ENCODE assay signal across 9 mouse cellular contexts in genomic region chr19:3923586-3923985, GRCm38 (mm10). TPM values are rescaled to one million over a fixed set of nuclear protein-coding genes. Genes with fewer than 3 reads are reported as not detected.
DNase-seq lines count a peak whose midpoint lies in the region; ATAC-seq and TF ChIP-seq lines count a peak whose summit lies in the region.
"Had no signal": no experiment of that assay in that cellular context is flagged by ENCODE, and none has a peak within 500 bp of the region (broad histone marks: within the 10 kb centered on the region; RNA-seq: fewer than 3 reads in every experiment).

No protein-coding gene starts in this region.

- 0 out of 2 replicates have a peak overlapping the region, but pooled peaks have one; percentile 23 for H3K27ac ChIP-seq in hindbrain, embryonic 13.5 days
- H3K27ac ChIP-seq in hindbrain, embryonic 14.5 days, result no peak overlapping the region
- peak overlapping the region; percentile 78 for H3K27ac ChIP-seq in bone marrow, adult 2 months (ENCODE audit: control insufficient read depth, insufficient read depth, low read depth, low read length, poor library complexity)
- H3K27ac ChIP-seq in intestine, embryonic 14.5 days (ENCODE audit: low read depth), result 0 out of 2 replicates have a peak overlapping the region, but pooled peaks have one; percentile 34
- no peak overlapping the region for H3K27ac ChIP-seq in forebrain, embryonic 14.5 days (ENCODE audit: low read depth, low read length)

- no peak for TF ChIP-seq CTCF in bone marrow, adult 2 months (IDR thresholded peaks at IDR 0.05; ENCODE audit: control insufficient read depth, insufficient read depth, low read length)

- ATAC-seq in hindbrain, embryonic 13.5 days (ENCODE audit: low FRiP score), result no peak
- no peak for ATAC-seq in hindbrain, embryonic 14.5 days (ENCODE audit: low FRiP score)
- no peak for ATAC-seq in intestine, embryonic 14.5 days (replicated peaks; ENCODE audit: low FRiP score, low TSS enrichment, low read depth)
- ATAC-seq in megakaryocyte progenitor cell, adult 5-6 weeks (replicated peaks; ENCODE audit: poor library complexity), result peak; percentile 36; the same call in 1 of the 2 replicates
- ATAC-seq in forebrain, embryonic 14.5 days, result no peak

- H3K9ac ChIP-seq in hindbrain, embryonic 13.5 days, result no peak overlapping the region
- H3K9ac ChIP-seq in hindbrain, embryonic 14.5 days, result no peak overlapping the region
- no peak overlapping the region for H3K9ac ChIP-seq in intestine, embryonic 14.5 days (ENCODE audit: low read length)
- H3K9ac ChIP-seq in forebrain, embryonic 14.5 days (ENCODE audit: low read length), result no peak overlapping the region

- no peaks in the 10 kb centered on the region for H3K9me3 ChIP-seq in hindbrain, embryonic 13.5 days
- no peaks in the 10 kb centered on the region for H3K9me3 ChIP-seq in hindbrain, embryonic 14.5 days (ENCODE audit: control insufficient read depth, low read length)
- no peaks in the 10 kb centered on the region for H3K9me3 ChIP-seq in intestine, embryonic 14.5 days (ENCODE audit: control insufficient read depth, low read length)
- no peaks in the 10 kb centered on the region for H3K9me3 ChIP-seq in forebrain, embryonic 14.5 days (replicated peaks; ENCODE audit: control insufficient read depth, low read length)

- peak; percentile 58; the same call in 1 of the 2 replicates for TF ChIP-seq POLR2A in bone marrow, adult 2 months (IDR thresholded peaks at IDR 0.05; ENCODE audit: borderline replicate concordance, control insufficient read depth, low read depth, low read length)

- 53% methylated on average over 13 of the region's 13 CpGs for WGBS in hindbrain, embryonic 13.5 days
- 57% methylated on average over 13 of the region's 13 CpGs for WGBS in hindbrain, embryonic 14.5 days
- 25% methylated on average over 13 of the region's 13 CpGs for WGBS in bone marrow, adult 2 months
- WGBS in intestine, embryonic 14.5 days, result 50% methylated on average over 13 of the region's 13 CpGs
- 71% methylated on average over 13 of the region's 13 CpGs for WGBS in forebrain, embryonic 14.5 days

- intact Hi-C loops in left cerebral cortex, postnatal 4 days (cut with DNase I), result no loop called here

- no peak for DNase-seq in hindbrain, embryonic 14.5 days (ENCODE audit: low spot score)
- no peak for DNase-seq in intestine, embryonic 14.5 days (ENCODE audit: low spot score)
- no peak for DNase-seq in urinary bladder, postnatal 25 days (ENCODE audit: low spot score)
- DNase-seq in forebrain, embryonic 14.5 days (ENCODE audit: low spot score), result no peak
- no peak for DNase-seq in left cerebral cortex, postnatal 4 days

- H3K4me3 ChIP-seq in hindbrain, embryonic 13.5 days, result no peak overlapping the region
- H3K4me3 ChIP-seq in hindbrain, embryonic 14.5 days (replicated peaks; ENCODE audit: low read length), result no peak overlapping the region
- no peak overlapping the region for H3K4me3 ChIP-seq in bone marrow, adult 2 months (replicated peaks; ENCODE audit: control insufficient read depth, low read depth, low read length)
- no peak overlapping the region for H3K4me3 ChIP-seq in intestine, embryonic 14.5 days (ENCODE audit: low read depth, low read length)
- H3K4me3 ChIP-seq in forebrain, embryonic 14.5 days (ENCODE audit: low read depth, low read length), result no peak overlapping the region
- H3K4me3 ChIP-seq: erythroblast, embryonic 14.5 days had no signal

- 0 out of 2 replicates have a peak, but pooled peaks cover 3% of the 10 kb centered on the region for H3K4me1 ChIP-seq in hindbrain, embryonic 13.5 days (replicated peaks)
- H3K4me1 ChIP-seq in hindbrain, embryonic 14.5 days (replicated peaks; ENCODE audit: control insufficient read depth, insufficient read depth, low read length), result no peaks in the 10 kb centered on the region
- peaks cover 14% of the 10 kb centered on the region for H3K4me1 ChIP-seq in bone marrow, adult 2 months (ENCODE audit: control insufficient read depth, insufficient read depth, low read length)
- no peaks in the 10 kb centered on the region; the same call in 1 of the 2 replicates for H3K4me1 ChIP-seq in intestine, embryonic 14.5 days (replicated peaks; ENCODE audit: control insufficient read depth, insufficient read depth, low read length)
- no peaks in the 10 kb centered on the region for H3K4me1 ChIP-seq in forebrain, embryonic 14.5 days (ENCODE audit: control insufficient read depth, insufficient read depth, low read length)

- no peak overlapping the region for H3K4me2 ChIP-seq in hindbrain, embryonic 13.5 days
- no peak overlapping the region for H3K4me2 ChIP-seq in hindbrain, embryonic 14.5 days (replicated peaks)
- H3K4me2 ChIP-seq in intestine, embryonic 14.5 days (ENCODE audit: low read length), result no peak overlapping the region
- no peak overlapping the region for H3K4me2 ChIP-seq in forebrain, embryonic 14.5 days (ENCODE audit: low read length)

- no peaks in the 10 kb centered on the region for H3K36me3 ChIP-seq in hindbrain, embryonic 13.5 days
- no peaks in the 10 kb centered on the region for H3K36me3 ChIP-seq in hindbrain, embryonic 14.5 days (replicated peaks; ENCODE audit: control insufficient read depth, insufficient read depth)
- no peaks in the 10 kb centered on the region for H3K36me3 ChIP-seq in intestine, embryonic 14.5 days (ENCODE audit: control insufficient read depth, insufficient read depth, low read length)
- H3K36me3 ChIP-seq in forebrain, embryonic 14.5 days (ENCODE audit: control insufficient read depth, insufficient read depth, low read length), result no peaks in the 10 kb centered on the region

- no peaks in the 10 kb centered on the region for H3K27me3 ChIP-seq in hindbrain, embryonic 13.5 days
- H3K27me3 ChIP-seq in hindbrain, embryonic 14.5 days (ENCODE audit: control insufficient read depth, insufficient read depth, low read length), result no peaks in the 10 kb centered on the region
- no peaks in the 10 kb centered on the region for H3K27me3 ChIP-seq in intestine, embryonic 14.5 days (replicated peaks; ENCODE audit: control insufficient read depth, insufficient read depth, low read length)
- H3K27me3 ChIP-seq in forebrain, embryonic 14.5 days (replicated peaks; ENCODE audit: control insufficient read depth, insufficient read depth, low read length), result no peaks in the 10 kb centered on the region

RNA-seq across cellular contexts. Expression of gene Aldh3b1, which starts 6.0 kb away (rescaled TPM):
- 1.9 and 2.1 TPM in 2 replicates for polyA plus RNA-seq in hindbrain, embryonic 13.5 days (2015; fragmentation: Nextera tagmentation; extraction: Ambion mirVana)
- 2.4 and 3.3 TPM in 2 replicates for polyA plus RNA-seq in hindbrain, embryonic 14.5 days (2014; fragmentation: Nextera tagmentation; extraction: Ambion mirVana)
- 12.7 and 47.1 TPM in 2 replicates for polyA plus RNA-seq in bone marrow, adult 2 months (2011; ENCODE audit: insufficient read depth, insufficient read length, low replicate concordance, missing spikeins)
- 1.9 and 2.3 TPM in 2 replicates for polyA plus RNA-seq in intestine, embryonic 14.5 days (2014; fragmentation: Nextera tagmentation; extraction: Ambion mirVana)
- 5.0 and 6.9 TPM in 2 replicates for total RNA-seq in megakaryocyte progenitor cell, adult 5-6 weeks (2015)
- 10.5 and 12.6 TPM in 2 replicates for total RNA-seq in megakaryocyte progenitor cell, adult 5-6 weeks (2017)
- polyA plus RNA-seq in forebrain, embryonic 14.5 days (2014; fragmentation: Nextera tagmentation; extraction: Ambion mirVana), result 1.9 and 2.0 TPM in 2 replicates
- total RNA-seq in left cerebral cortex, postnatal 4 days (2021), result 1 to 10 TPM; 1.5 to 1.9 TPM
- polyA plus RNA-seq: erythroblast, embryonic 14.5 days had no signal

RNA-seq across cellular contexts. Expression of gene Ndufs8, which starts 11.0 kb away (rescaled TPM):
- 261 and 264 TPM in 2 replicates for polyA plus RNA-seq in hindbrain, embryonic 13.5 days (2015; fragmentation: Nextera tagmentation; extraction: Ambion mirVana)
- polyA plus RNA-seq in hindbrain, embryonic 14.5 days (2014; fragmentation: Nextera tagmentation; extraction: Ambion mirVana), result 310 and 332 TPM in 2 replicates
- polyA plus RNA-seq in bone marrow, adult 2 months (2011; ENCODE audit: insufficient read depth, insufficient read length, low replicate concordance, missing spikeins), result 41.6 and 58.3 TPM in 2 replicates
- polyA plus RNA-seq in intestine, embryonic 14.5 days (2014; fragmentation: Nextera tagmentation; extraction: Ambion mirVana), result 374 and 390 TPM in 2 replicates
- 239 and 257 TPM in 2 replicates for total RNA-seq in megakaryocyte progenitor cell, adult 5-6 weeks (2015)
- 65.6 and 86.1 TPM in 2 replicates for total RNA-seq in megakaryocyte progenitor cell, adult 5-6 weeks (2017)
- polyA plus RNA-seq in forebrain, embryonic 14.5 days (2014; fragmentation: Nextera tagmentation; extraction: Ambion mirVana), result 243 and 301 TPM in 2 replicates
- total RNA-seq in left cerebral cortex, postnatal 4 days (2021), result 100 to 1,000 TPM in 1 of 2 experiments, 10 to 100 TPM in 1; 94.0 to 102 TPM

RNA-seq across cellular contexts. Expression of gene Unc93b1, which starts 11.4 kb away (rescaled TPM):
- 10.1 and 13.2 TPM in 2 replicates for polyA plus RNA-seq in hindbrain, embryonic 13.5 days (2015; fragmentation: Nextera tagmentation; extraction: Ambion mirVana)
- polyA plus RNA-seq in hindbrain, embryonic 14.5 days (2014; fragmentation: Nextera tagmentation; extraction: Ambion mirVana), result 9.7 and 10.4 TPM in 2 replicates
- 80.1 and 177 TPM in 2 replicates for polyA plus RNA-seq in bone marrow, adult 2 months (2011; ENCODE audit: insufficient read depth, insufficient read length, low replicate concordance, missing spikeins)
- polyA plus RNA-seq in intestine, embryonic 14.5 days (2014; fragmentation: Nextera tagmentation; extraction: Ambion mirVana), result 14.4 and 16.0 TPM in 2 replicates
- total RNA-seq in megakaryocyte progenitor cell, adult 5-6 weeks (2015), result 95.9 and 111 TPM in 2 replicates
- total RNA-seq in megakaryocyte progenitor cell, adult 5-6 weeks (2017), result 175 and 202 TPM in 2 replicates
- 7.5 and 9.4 TPM in 2 replicates for polyA plus RNA-seq in forebrain, embryonic 14.5 days (2014; fragmentation: Nextera tagmentation; extraction: Ambion mirVana)
- total RNA-seq in left cerebral cortex, postnatal 4 days (2021), result 1 to 10 TPM; 6.4 to 8.9 TPM

RNA-seq across cellular contexts. Expression of gene Tcirg1, which starts 16.7 kb away (rescaled TPM):
- 15.0 and 15.8 TPM in 2 replicates for polyA plus RNA-seq in hindbrain, embryonic 13.5 days (2015; fragmentation: Nextera tagmentation; extraction: Ambion mirVana)
- polyA plus RNA-seq in hindbrain, embryonic 14.5 days (2014; fragmentation: Nextera tagmentation; extraction: Ambion mirVana), result 11.6 and 13.3 TPM in 2 replicates
- 116 and 292 TPM in 2 replicates for polyA plus RNA-seq in bone marrow, adult 2 months (2011; ENCODE audit: insufficient read depth, insufficient read length, low replicate concordance, missing spikeins)
- 34.8 and 40.5 TPM in 2 replicates for polyA plus RNA-seq in intestine, embryonic 14.5 days (2014; fragmentation: Nextera tagmentation; extraction: Ambion mirVana)
- total RNA-seq in megakaryocyte progenitor cell, adult 5-6 weeks (2015), result 122 and 178 TPM in 2 replicates
- total RNA-seq in megakaryocyte progenitor cell, adult 5-6 weeks (2017), result 208 and 211 TPM in 2 replicates
- 5.8 and 9.1 TPM in 2 replicates for polyA plus RNA-seq in forebrain, embryonic 14.5 days (2014; fragmentation: Nextera tagmentation; extraction: Ambion mirVana)
- total RNA-seq in left cerebral cortex, postnatal 4 days (2021), result 10 to 100 TPM; 24.0 to 27.9 TPM

RNA-seq across cellular contexts. Expression of gene Aldh3b3, which starts 34.9 kb away (rescaled TPM):
- not detected in 2 replicates for polyA plus RNA-seq in hindbrain, embryonic 13.5 days (2015; fragmentation: Nextera tagmentation; extraction: Ambion mirVana)
- not detected in 2 replicates for polyA plus RNA-seq in hindbrain, embryonic 14.5 days (2014; fragmentation: Nextera tagmentation; extraction: Ambion mirVana)
- 1.6 and 4.4 TPM in 2 replicates for polyA plus RNA-seq in bone marrow, adult 2 months (2011; ENCODE audit: insufficient read depth, insufficient read length, low replicate concordance, missing spikeins)
- polyA plus RNA-seq in intestine, embryonic 14.5 days (2014; fragmentation: Nextera tagmentation; extraction: Ambion mirVana), result not detected in 2 replicates
- total RNA-seq in megakaryocyte progenitor cell, adult 5-6 weeks (2015), result 0.32 and 0.71 TPM in 2 replicates
- total RNA-seq in megakaryocyte progenitor cell, adult 5-6 weeks (2017), result 0.04 and 0.27 TPM in 2 replicates
- not detected in 2 replicates for polyA plus RNA-seq in forebrain, embryonic 14.5 days (2014; fragmentation: Nextera tagmentation; extraction: Ambion mirVana)
- total RNA-seq in left cerebral cortex, postnatal 4 days (2021), result not detected
- polyA plus RNA-seq: erythroblast, embryonic 14.5 days had no signal

Comparison
In these comparisons a context has a peak if more than half of its experiments do, and no peak if none do; other contexts are left out.
1. H3K27ac ChIP-seq: peak in hindbrain, embryonic 13.5 days (single experiment), bone marrow, adult 2 months (single experiment) and intestine, embryonic 14.5 days (single experiment); none in hindbrain, embryonic 14.5 days (single experiment) and forebrain, embryonic 14.5 days (single experiment).